Mouse (Mus musculus): Measurements from ENCODE around the gene Ophn1.

Gene Ophn1

DNA sequence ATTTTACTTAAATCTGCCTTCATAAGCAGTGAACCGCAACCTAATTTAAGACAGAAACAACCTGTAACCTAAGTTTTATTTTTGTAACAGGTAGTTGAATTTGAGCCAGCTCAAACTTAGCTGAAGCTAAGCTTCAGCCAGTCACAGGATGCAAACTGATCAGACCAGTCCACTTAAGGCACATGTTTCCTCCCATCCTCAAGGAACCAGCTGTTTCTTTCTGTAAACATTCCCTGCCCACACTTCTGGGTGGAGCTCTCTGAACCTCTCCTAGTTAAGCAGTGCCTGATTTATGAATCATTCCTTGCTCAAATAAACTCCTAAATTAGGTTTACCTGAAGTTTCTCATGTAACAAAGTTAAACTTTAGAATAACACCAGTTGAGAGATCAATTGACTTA, 54.8 kb downstream of the Ophn1 start:
- no peak for DNase-seq (ENCODE audit: low read depth, low spot score)

DNA sequence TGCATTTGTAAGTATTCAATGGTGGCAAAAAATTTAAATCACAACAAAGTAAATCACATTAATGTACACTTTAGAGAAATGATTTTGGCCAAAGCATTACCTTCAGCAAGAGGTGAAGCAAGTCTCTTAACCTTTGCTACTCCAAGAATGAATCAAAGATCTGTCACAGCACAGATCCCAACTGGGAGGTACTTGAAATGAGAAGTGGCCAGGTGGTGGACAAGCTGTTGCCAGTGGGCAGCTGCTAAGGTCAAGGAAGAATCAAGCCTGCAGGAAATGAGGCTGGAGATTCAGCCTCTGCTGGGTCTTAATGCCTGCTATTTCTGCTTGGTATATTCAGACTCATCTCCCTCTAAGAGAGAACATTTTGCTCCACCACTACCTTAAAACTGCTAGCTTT, 87.0 kb downstream of the Ophn1 start:
- no peak for DNase-seq (ENCODE audit: low read depth, low spot score)

GRCm38 (mm10) chrX:98774247-98774950, 116.4 kb downstream of the Ophn1 start:
- no peak for DNase-seq (ENCODE audit: low read depth, low spot score)

GRCm38 (mm10) chrX:98755089-98755488, 135.7 kb downstream of the Ophn1 start:
- DNase-seq (ENCODE audit: low read depth, low spot score), result no peak

DNA sequence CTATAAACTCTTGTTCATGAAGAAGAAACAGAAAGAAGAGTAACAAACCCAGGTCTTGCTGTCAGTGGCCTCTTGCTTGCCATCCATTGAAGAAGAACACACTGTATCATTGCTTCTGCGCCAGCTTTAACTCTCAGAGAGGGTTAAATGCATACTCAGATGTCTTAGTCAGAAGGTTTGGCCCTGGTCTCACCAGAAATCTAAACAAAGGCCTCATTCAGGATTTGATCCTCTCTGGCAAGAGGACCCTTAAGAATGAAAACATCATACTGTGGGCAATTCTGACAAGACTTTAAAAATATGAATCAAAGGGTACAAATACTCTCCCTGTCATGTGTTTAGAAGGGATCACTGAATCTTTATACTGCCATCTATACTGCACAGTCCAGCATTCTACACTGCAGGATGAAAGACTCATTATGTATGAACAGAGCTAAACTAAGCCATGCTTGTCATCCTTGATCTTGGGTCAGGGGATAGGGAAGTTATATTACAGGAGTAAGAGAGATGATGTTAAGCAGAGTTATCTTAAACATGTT, 139.5 kb downstream of the Ophn1 start:
- DNase-seq (ENCODE audit: low read depth, low spot score), result no peak

- no peak for DNase-seq (ENCODE audit: low read depth, low spot score)
These were observed 154.1 kb downstream of the Ophn1 start for GRCm38 (mm10) chrX:98736758-98737157.

DNA sequence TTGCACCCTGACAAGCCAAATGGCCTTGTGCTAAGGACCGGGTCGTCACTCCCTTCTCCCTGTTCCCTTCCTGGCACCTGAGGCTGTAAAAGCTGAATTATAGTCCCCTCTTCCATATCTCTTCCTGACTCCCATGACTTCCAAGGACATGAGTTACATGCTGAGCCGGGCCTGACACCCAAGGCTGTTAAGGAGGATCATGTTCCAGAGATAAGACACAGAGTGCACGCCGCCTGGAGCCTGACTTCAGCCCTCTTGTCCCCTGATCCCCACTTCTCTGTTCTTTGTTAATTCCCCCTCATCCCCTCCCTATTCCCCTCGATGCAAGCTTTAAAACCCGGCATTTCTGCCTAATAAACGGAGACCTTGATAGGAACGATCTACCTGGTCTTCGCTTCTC, 167.8 kb downstream of the Ophn1 start:
- DNase-seq (ENCODE audit: low read depth, low spot score), result no peak

DNA sequence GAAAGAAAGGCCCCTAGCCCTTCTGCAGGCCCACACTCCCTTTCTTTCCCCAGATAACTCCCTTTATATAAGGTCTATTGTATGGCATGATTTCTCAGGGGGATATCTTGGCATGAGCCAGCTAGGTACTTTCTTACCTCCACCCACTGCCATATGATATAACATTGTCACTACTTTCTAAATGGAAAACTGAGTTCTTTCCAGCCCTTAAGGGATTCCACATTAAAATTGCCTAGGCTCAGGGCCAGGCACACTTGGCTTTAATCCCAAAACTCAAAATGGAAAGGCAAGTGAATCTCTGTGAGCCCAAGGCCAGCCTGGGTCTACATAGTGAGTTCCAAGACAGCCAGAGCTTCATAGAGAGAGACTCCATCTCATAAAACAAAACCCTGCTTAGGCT, 183.1 kb downstream of the Ophn1 start:
- DNase-seq (ENCODE audit: low read depth, low spot score), result no peak

DNA sequence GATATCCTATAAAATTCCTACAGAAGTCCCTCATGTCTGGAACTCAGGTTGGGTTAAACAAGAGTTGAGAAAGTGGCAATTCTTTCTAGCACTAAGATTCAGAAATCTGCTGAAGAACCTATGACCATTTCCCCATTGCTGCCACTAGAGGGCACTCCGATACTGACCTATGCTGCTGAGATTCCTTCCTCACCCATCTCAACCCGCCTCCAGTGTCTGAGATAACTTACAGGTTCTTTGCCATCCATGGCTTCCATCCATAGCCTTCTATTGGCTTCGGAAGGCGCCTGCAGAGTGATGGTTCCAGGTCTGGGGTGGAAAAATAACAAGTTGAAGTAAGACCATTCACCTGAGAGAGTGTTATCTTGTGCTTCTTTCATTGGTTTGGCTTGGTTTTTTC, 189.2 kb downstream of the Ophn1 start:
- peak; percentile 70 for DNase-seq (ENCODE audit: low read depth, low spot score)

GRCm38 (mm10) chrX:98682603-98683002, 208.2 kb downstream of the Ophn1 start:
- no peak for DNase-seq (ENCODE audit: low read depth, low spot score)

DNA sequence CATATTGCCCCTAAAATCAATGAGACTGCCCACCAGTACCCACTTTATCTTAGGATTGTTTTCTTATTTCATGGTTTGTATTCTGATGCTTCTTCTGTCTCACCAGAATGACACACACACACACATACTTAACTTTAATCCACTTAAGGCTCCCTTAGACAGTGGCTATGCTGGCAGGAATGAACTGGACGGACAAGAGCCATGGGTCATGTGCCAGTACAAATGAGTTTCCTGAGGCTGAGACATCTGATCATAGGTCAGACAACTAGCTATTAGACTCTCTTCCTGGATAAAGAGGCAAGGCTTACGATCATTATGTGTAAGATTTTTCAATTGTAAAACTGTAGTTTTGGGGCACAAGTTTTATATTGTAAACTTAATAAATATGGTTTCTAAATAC, 209.5 kb downstream of the Ophn1 start:
- no peak for DNase-seq (ENCODE audit: low read depth, low spot score)

DNA sequence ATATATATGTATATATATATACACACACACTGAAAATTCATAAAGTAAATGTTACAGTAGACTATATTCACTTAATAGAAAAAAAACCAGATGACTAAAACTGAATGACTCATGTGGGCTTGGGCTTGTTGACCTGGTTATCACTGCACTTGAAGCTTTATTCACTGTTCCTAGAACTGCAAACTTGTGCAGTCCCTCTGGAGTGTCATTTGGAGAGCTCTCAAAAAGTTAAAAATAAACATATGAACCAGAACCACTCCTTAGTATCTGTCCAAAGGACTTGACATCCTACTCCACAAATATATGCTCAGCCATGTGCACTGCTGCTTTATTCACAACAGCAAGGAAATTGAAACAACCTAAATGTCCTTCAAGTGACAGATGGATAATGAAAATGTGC, 219.8 kb downstream of the Ophn1 start:
- no peak for DNase-seq (ENCODE audit: low read depth, low spot score)

DNA sequence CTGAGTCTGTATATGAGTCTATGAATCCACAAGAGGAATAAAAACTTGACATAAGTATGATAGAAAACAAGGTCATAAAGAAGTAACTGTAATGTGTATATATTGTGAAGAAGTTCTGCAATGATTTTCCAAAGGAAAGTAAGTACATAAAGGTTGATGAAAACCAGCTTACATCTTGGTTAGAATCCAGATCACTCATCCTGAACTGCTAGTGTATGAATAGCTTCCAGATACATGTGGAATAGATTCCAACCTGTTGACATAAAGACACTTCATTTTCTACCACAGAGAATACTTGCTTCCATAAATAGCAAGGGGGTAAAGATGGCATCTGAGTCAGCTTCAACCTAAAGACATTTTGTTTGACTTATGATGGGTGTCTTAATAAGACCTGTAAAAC, 239.4 kb downstream of the Ophn1 start:
- DNase-seq (ENCODE audit: low read depth, low spot score), result no peak

DNA sequence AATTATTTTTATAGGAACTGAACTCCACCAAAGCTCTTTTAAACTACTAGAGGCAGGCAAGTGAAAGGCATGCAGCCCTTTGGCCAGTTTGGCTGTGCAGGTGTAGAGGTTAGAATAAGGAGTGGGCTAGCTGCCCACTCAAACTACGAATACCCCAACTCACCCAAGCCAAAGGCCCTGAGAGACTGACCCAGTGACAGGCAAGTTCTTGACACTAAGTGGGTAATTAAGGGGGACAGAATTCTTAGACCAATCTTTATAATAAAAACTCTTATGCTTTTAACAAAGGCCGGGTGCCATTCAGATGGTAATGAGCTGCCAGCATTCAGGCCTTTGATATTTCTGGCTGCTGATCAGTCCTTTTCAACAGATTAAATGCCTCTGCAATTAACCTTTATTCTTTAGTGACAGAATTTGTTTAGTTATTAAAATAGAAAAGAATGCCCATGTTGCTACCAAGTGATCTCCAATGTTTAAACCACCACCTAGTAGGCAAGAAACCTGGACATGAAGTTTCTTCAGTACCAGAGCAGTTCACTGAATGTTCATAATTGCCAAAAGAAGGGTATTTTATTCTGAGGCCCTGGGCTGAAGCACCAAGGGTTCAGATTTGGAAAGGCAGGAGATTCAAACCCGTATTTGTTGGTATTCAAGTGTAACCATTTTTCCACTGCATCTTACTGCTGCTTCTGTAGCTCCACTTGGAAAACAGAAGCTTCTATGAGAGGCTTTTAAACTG, 262.0 kb downstream of the Ophn1 start:
- DNase-seq (ENCODE audit: low read depth, low spot score), result no peak

GRCm38 (mm10) chrX:98618865-98619264, 272.0 kb downstream of the Ophn1 start:
- peak; percentile 39 for DNase-seq (ENCODE audit: low read depth, low spot score)

GRCm38 (mm10) chrX:98617426-98617825, 273.4 kb downstream of the Ophn1 start:
- DNase-seq (ENCODE audit: low read depth, low spot score), result no peak

GRCm38 (mm10) chrX:98574201-98574600, 316.6 kb downstream of the Ophn1 start:
- DNase-seq (ENCODE audit: low read depth, low spot score), result no peak

- DNase-seq (ENCODE audit: low read depth, low spot score), result no peak
These were observed 344.4 kb downstream of the Ophn1 start for GRCm38 (mm10) chrX:98546458-98546857.

DNA sequence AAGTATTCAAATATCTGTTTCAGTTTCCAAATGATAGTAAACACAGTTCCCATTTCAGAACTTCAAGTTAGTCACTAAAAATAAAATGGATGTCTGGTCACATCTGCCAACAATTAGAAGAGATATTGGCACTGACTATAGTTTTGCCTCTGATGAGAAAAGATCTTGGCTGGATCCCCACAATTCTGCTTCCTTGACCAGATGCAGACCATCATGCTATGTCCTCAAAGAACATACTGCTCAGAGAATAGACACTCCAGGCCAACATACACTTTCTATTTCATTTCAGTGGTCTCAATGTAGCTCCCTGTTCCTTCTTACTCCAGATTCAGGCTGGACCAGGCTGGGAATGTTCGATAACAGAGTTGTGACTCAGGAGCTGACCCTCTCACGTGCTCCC, 375.5 kb downstream of the Ophn1 start:
- DNase-seq (ENCODE audit: low read depth, low spot score), result no peak

DNA sequence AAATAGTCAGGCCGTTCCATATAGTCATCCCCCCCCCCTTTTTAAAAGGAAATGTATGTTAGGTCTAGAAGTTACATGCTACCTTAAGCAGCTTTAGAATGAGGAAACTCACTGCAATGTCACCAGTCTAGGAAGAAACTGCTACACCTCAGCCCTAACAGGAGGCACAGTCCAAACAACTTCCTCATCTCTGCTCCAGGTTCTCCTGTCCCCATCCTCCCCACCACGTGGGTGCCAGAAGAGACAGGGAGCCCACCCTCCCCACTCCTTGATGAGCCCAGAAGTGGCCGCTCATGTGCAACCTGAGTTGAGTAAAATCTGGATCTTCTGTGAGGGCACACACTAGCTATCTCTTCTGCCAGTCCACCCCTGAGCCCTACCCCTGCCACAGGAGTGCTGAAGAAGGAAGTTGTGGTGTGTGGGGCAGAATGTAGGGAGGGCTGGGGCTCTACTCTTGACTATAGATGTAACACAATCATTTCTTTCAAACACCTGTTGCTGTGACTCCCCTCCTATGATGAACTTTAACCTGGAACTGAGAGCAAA, 376.4 kb downstream of the Ophn1 start:
- no peak for DNase-seq (ENCODE audit: low read depth, low spot score)
